Mouse (Mus musculus) megakaryocyte, embryonic 14.5 days (primary cell): Measurements from ENCODE around the gene Idh3a. TPM values are rescaled to one million over a fixed set of nuclear protein-coding genes. Genes with fewer than 3 reads are reported as not detected.
"Not testable (repeated sequence)": the region's sequence is repeated elsewhere in the genome, so short reads cannot be mapped to it uniquely, and the experiment has no call there.

Experiments used
- H3K27me3 ChIP-seq: replicated peaks from 2 replicates; pipeline ENCODE3; 2012; ENCODE audit warnings: inconsistent platforms
- H3K36me3 ChIP-seq: replicated peaks from 2 replicates; pipeline ENCODE3; 2012; ENCODE audit warnings: low read length, inconsistent platforms, mixed read lengths
- H3K4me1 ChIP-seq: 2 replicates; pipeline ENCODE4 v1.6.1; 2012; ENCODE audit warnings: inconsistent platforms
- H3K4me3 ChIP-seq: replicated peaks from 2 replicates; pipeline ENCODE3; 2012; ENCODE audit warnings: moderate library complexity, mild to moderate bottlenecking, inconsistent platforms
- H3K9me3 ChIP-seq: 2 replicates; pipeline ENCODE4 v1.6.1; 2012; ENCODE audit warnings: inconsistent platforms
- FLI1 ChIP-seq: IDR thresholded peaks from 2 replicates; pipeline ENCODE4 v1.6.1; 2012; ENCODE audit warnings: low read length, inconsistent platforms, mixed read lengths
- GATA1 ChIP-seq: IDR thresholded peaks from 3 replicates; pipeline ENCODE4 v1.6.1; 2012; ENCODE audit warnings: mixed read lengths, low read length, inconsistent platforms, borderline replicate concordance
- polyA plus RNA-seq: library from polyadenylated mRNA; stranded (reverse); fragments of >175 nt; gene quantifications from 2 replicates; pipeline ENCODE4 v1.2.3, GENCODE M21; 2012; ENCODE audit warnings: low replicate concordance; ENCODE audit not compliant: insufficient read depth

The Idh3a gene
- polyA plus RNA-seq, 1 experiment: 14.4 TPM

GRCm38 (mm10) chr9:54552409-54552808 is 33.7 kb upstream of the Idh3a start:
- Histone ChIP-seq H3K36me3 (no peaks in the 10 kb centered on the region), H3K4me1 (peaks cover 22% of the 10 kb centered on the region), H3K4me3 (peak overlapping the region; percentile 53), H3K27me3 (peaks cover 43% of the 10 kb centered on the region), H3K9me3 (no peaks in the 10 kb centered on the region)
- TF ChIP-seq FLI1: no peak
- TF ChIP-seq GATA1: no peak

DNA sequence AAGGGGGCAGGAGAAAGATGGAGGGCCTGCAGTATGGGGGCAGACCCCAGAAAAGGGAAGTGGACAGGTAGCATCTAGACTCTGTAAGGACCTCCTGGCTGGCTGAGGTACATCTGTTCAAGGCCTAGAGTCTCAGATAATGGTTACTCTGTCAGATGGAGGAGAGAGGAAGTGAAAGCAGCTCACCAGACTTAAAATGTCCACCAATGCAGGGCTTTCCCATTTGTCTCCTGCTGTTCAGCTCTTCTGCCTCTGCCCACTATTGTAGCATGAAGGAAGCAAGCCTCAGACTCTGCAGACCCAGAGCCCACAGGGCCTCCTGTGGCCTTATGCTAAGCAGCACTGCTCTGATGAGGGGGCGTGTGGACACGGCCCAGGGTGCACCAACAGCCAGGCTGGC is 31.1 kb upstream of the Idh3a start:
- H3K4me1 ChIP-seq: peaks cover 22% of the 10 kb centered on the region
- TF ChIP-seq GATA1: no peak
- TF ChIP-seq FLI1: no peak
- H3K27me3 ChIP-seq: peaks cover 46% of the 10 kb centered on the region
- no peaks in the 10 kb centered on the region for H3K9me3 ChIP-seq
- H3K4me3 ChIP-seq: no peak overlapping the region
- no peaks in the 10 kb centered on the region for H3K36me3 ChIP-seq

DNA sequence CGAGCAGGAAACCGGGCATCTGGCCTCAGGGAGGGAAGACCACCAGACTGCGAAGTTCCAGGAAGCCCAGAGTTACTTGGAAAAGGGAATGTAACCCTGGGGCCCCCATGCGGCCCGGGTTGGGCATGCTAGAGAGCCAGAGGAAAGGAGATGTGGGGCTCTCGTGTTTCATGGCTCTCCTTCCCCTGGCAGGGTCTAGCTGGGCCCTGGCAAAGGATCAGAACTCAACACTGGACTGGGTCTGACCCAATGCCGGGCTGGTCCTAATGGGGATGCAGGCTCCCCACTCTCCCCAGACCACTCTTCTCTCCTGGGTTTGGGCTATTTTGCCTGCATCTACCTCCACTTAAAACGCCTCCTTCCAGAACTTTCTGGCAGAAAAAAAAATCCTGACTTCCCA is 27.4 kb upstream of the Idh3a start:
- Histone ChIP-seq H3K4me3 (no peak overlapping the region), H3K4me1 (peaks cover 17% of the 10 kb centered on the region), H3K36me3 (no peaks in the 10 kb centered on the region), H3K27me3 (peaks cover 43% of the 10 kb centered on the region), H3K9me3 (no peaks in the 10 kb centered on the region)
- TF ChIP-seq GATA1 (no peak), FLI1 (no peak)

DNA sequence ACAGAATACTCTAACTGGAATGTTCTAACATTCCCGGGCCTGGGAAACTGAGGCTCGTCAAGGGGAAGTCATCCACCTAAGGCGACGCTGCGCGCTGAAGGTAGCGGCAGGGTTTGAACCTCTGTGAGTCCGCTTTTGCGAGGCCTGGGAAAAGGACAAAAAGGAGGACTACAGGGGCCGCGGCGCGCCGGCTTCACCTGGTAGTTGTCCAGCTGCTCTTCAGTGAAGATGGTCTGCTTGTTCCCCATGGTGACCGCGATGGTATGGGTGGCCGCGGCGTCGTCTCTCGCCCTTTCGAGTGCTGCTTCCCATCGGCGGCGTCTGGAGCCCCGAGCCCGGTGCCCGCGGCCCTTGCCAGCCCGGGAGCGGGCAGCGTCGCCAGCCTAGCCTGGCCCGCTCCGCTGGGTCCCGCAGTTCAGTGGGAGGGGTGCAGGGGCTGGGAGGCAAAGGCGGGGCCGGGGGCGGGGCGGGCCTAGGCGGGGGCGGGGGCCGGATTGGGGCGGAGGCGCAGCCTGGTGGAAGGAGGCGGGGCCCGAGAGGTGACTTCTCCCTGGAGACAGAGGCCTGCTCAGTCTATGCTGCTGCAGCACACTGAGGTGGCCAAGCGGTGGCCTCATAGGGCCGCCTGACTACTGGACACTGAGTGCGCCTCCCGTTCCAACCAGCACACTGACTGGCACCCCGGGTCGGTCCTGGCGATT is 26.2 kb upstream of the Idh3a start, which contains the start of gene Cib2:
Gene Cib2, minus strand, starts transcription at position 448 of the 701 bp plus-strand sequence.
- Histone ChIP-seq H3K27me3 (peaks cover 33% of the 10 kb centered on the region), H3K4me3 (peak within 1 kb of the TSS; percentile 91), H3K36me3 (no peaks in the 10 kb centered on the region), H3K4me1 (peaks cover 17% of the 10 kb centered on the region), H3K9me3 (no peaks in the 10 kb centered on the region)
- TF ChIP-seq GATA1: no peak
- TF ChIP-seq FLI1: no peak

GRCm38 (mm10) chr9:54560831-54561601 is 25.1 kb upstream of the Idh3a start:
- TF ChIP-seq FLI1 (no peak), GATA1 (no peak)
- H3K4me1 ChIP-seq: peaks cover 20% of the 10 kb centered on the region
- no peaks in the 10 kb centered on the region for H3K9me3 ChIP-seq
- H3K4me3 ChIP-seq: no peak overlapping the region
- H3K27me3 ChIP-seq: peaks cover 26% of the 10 kb centered on the region
- no peaks in the 10 kb centered on the region for H3K36me3 ChIP-seq

DNA sequence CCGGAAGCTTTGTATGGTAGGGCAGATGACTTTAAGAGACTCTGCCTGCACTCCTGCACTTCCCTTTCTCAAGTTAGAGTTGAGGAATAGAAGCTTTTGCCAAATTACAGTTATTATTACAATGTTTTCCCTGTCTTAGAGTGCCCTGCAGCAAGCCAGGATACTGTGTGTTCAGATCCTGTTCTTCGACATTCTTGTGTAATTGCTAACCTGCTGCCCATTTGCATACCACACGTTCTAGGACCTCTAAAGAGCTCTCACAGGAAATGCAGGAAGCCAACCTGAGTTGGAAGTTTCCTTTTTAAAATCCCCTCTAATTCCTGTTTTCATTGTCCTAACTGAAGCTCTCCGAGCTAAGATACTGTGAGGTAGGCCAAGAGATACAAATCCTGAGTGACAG is 19.2 kb upstream of the Idh3a start:
- TF ChIP-seq FLI1 (no peak), GATA1 (no peak)
- H3K4me1 ChIP-seq: 0 out of 2 replicates have a peak, but pooled peaks cover 6% of the 10 kb centered on the region
- no peak overlapping the region for H3K4me3 ChIP-seq
- H3K27me3 ChIP-seq: peaks cover 7% of the 10 kb centered on the region
- H3K36me3 ChIP-seq: no peaks in the 10 kb centered on the region
- no peaks in the 10 kb centered on the region for H3K9me3 ChIP-seq

DNA sequence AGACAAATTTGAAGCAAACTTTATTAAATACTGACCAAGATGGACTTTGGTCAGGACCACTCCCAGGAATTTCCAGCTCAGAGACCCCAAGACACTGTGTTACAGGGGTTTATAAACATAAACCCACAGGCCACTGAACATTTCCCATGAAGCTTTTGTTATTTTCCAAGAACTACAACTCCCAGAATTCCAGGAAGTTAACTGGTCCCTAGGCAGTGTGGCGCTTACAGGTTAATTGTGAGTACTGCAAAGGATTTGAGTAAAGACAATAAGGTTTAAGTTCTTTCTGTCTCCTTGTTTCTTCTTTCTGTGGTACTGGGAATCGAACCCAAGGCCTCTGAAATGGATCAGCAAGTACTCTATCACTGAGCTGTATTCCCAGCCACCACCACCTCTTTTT is 17.4 kb upstream of the Idh3a start:
- Histone ChIP-seq H3K27me3 (peaks cover 3% of the 10 kb centered on the region), H3K9me3 (no peaks in the 10 kb centered on the region), H3K4me3 (no peak overlapping the region), H3K4me1 (0 out of 2 replicates have a peak, but pooled peaks cover 6% of the 10 kb centered on the region), H3K36me3 (no peaks in the 10 kb centered on the region)
- TF ChIP-seq GATA1 (no peak), FLI1 (no peak)

DNA sequence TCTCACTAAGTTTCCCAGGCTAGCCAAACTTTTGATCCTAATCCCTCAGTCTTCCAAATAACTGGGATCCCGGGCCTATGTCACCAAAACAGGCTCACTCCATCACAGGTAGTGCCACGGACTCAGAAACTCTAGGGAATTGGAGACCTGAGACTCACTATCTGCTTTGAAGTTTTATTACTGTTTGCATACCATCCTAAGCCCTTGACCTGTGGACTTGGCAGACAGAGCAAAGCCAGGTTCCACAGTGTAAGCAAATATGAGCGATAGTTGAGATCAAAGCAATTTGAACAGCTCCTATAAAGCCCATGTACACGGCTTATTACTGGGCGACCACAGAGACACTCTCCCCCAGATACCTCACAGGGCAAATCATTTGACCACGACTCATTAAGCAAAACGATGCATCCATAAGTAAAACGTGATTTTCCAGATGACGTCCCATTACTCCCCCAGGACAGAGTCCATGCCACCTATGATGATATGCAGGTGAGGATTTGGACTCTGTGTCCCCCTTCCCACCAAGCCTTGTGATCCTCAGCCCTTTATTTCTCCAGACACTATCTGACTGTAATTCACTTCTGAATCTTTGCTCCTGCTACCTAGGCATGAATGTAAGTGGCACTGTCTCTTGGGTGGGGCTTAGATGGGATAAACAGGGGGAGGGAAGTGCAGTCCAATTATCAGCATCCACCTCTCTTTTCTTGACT is 14.8 kb upstream of the Idh3a start:
- no peak overlapping the region for H3K4me3 ChIP-seq
- peaks cover 3% of the 10 kb centered on the region for H3K27me3 ChIP-seq
- TF ChIP-seq GATA1: no peak
- TF ChIP-seq FLI1: no peak
- H3K36me3 ChIP-seq: no peaks in the 10 kb centered on the region
- H3K9me3 ChIP-seq: no peaks in the 10 kb centered on the region
- H3K4me1 ChIP-seq: no peaks in the 10 kb centered on the region

GRCm38 (mm10) chr9:54583712-54584111 is 2.4 kb upstream of the Idh3a start:
- TF ChIP-seq FLI1 (no peak), GATA1 (no peak)
- Histone ChIP-seq H3K36me3 (peaks cover 4% of the 10 kb centered on the region), H3K4me3 (no peak overlapping the region), H3K9me3 (peaks cover 3% of the 10 kb centered on the region), H3K4me1 (peaks cover 26% of the 10 kb centered on the region), H3K27me3 (peaks cover 3% of the 10 kb centered on the region)

DNA sequence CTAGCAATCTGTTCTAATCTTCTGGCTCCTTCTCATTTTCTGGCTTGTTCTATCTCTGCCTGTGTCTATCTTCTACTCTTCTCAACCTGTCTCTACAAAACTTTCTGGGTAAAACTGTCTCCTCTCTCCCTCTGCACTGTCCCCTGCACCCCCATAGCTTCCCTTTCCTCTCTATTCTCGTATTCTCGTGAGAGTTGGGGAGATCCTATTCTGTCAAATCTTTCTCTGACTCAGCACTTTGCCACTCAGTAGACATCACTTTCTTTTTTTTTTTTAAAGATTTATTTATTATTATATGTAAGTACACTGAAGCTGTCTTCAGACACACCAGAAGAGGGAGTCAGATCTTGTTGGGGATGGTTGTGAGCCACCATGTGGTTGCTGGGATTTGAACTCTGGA is 2.0 kb upstream of the Idh3a start:
- H3K4me1 ChIP-seq: peaks cover 27% of the 10 kb centered on the region
- not testable (repeated sequence) for H3K9me3 ChIP-seq, H3K27me3 ChIP-seq, H3K4me3 ChIP-seq, H3K36me3 ChIP-seq
